Mouse (Mus musculus) T-cell, adult 2 months (primary cell): Measurements from ENCODE around the gene Kctd10.

Experiments
- DNase-seq: peaks from one replicate; pipeline ENCODE4 v3.0.0; 2022; ENCODE audit warnings: low spot score

Gene Kctd10

GRCm38 (mm10) chr5:114345538-114345937, 34.8 kb downstream of the Kctd10 start:
- DNase-seq, result peak; percentile 34

- no peak for DNase-seq
Measured at GRCm38 (mm10) chr5:114343612-114344011, 36.7 kb downstream of the Kctd10 start.

GRCm38 (mm10) chr5:114342996-114343395, 37.3 kb downstream of the Kctd10 start:
- DNase-seq, result no peak

GRCm38 (mm10) chr5:114323791-114324507, 56.4 kb downstream of the Kctd10 start:
- peak; percentile 53 for DNase-seq

GRCm38 (mm10) chr5:114323105-114323790, 57.1 kb downstream of the Kctd10 start:
- DNase-seq, result peak; percentile 82
